Mouse (Mus musculus): ENCODE measurements around the gene Ngb. TPM values are rescaled to one million over a fixed set of nuclear protein-coding genes. Genes with fewer than 3 reads are reported as not detected.

Gene Ngb
- polyA plus RNA-seq, 1 experiment = 0.04 TPM

- H3K4me3 ChIP-seq = no peak overlapping the region
- peaks cover 23% of the 10 kb centered on the region for H3K36me3 ChIP-seq (ENCODE audit: control insufficient read depth, insufficient read depth)
These were observed 24.9 kb upstream of the Ngb start for GRCm38 (mm10) chr12:87127256-87127655.

DNA sequence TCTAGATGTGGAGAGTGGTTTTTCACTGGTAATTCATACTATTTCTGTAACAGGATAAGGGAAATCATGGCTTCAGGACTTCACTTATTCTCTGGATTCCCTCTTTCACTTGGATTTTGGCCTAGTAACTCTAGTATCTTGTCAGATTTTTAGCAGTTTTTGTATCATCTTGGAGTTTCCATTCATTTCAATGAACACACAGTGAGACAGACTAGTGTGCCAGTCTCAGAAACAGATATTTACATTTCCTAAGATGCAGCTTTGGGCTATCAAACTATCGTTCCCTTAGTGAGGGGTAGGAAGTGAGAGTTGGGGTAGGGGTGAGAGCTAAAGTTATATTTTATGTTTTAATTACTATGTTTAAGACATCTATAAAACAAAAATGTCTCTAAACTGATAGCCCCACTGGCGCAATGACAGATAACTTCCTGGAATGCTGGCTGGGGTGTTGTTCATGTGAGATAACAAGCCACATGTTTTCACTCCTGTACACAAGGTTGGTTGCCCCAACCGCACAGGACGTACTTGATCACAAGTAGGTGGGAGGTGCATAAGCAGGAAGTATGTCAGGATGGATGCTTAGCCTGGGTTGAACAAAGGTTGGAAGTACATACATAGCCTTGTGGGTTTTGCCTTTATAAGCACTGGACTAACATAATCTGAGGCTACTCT, 19.7 kb upstream of the Ngb start:
- Histone ChIP-seq H3K4me2 (ENCODE audit: low read depth) (no peak overlapping the region), H3ac (ENCODE audit: control insufficient read depth, insufficient read length) (no peak overlapping the region), H3K27me3 (ENCODE audit: control insufficient read depth, insufficient read depth, insufficient read length) (no peaks in the 10 kb centered on the region), H3K4me3 (no peak overlapping the region), H3K79me2 (ENCODE audit: control insufficient read depth, insufficient read depth) (no peaks in the 10 kb centered on the region), H3K36me3 (ENCODE audit: control insufficient read depth, insufficient read depth) (peaks cover 34% of the 10 kb centered on the region)
- TF ChIP-seq MAX (IDR thresholded peaks at IDR 0.05; ENCODE audit: low read depth) (no peak), REST (IDR thresholded peaks at IDR 0.05; ENCODE audit: insufficient read depth, insufficient read length) (no peak), MYOD1 (IDR thresholded peaks at IDR 0.05; ENCODE audit: control insufficient read depth in 1 of 3, insufficient read length in 2 of 3, low read depth in 2 of 3) (no peak)

More at GRCm38 (mm10) chr12:87127256-87127655, 24.9 kb upstream of the Ngb start:
- TF ChIP-seq TCF12 (IDR thresholded peaks at IDR 0.05; ENCODE audit: insufficient read depth, poor library complexity, severe bottlenecking) (no peak), MAX (IDR thresholded peaks at IDR 0.05; ENCODE audit: low read depth) (no peak), REST (IDR thresholded peaks at IDR 0.05; ENCODE audit: insufficient read depth, insufficient read length) (no peak), TCF3 (IDR thresholded peaks at IDR 0.05; ENCODE audit: insufficient read length, low read depth) (no peak), MYOD1 (IDR thresholded peaks at IDR 0.05; ENCODE audit: control insufficient read depth in 1 of 3, insufficient read length in 2 of 3, low read depth in 2 of 3) (no peak), USF1 (IDR thresholded peaks at IDR 0.05; ENCODE audit: low read depth) (no peak), E2F4 (IDR thresholded peaks at IDR 0.05; ENCODE audit: insufficient read depth) (no peak), CEBPB (IDR thresholded peaks at IDR 0.05; ENCODE audit: insufficient read depth, poor library complexity, severe bottlenecking) (no peak)
- no peaks in the 10 kb centered on the region for H3K79me2 ChIP-seq (ENCODE audit: control insufficient read depth, insufficient read depth)
- H3K27me3 ChIP-seq (ENCODE audit: control insufficient read depth, insufficient read depth, insufficient read length) = no peaks in the 10 kb centered on the region
- no peak overlapping the region for H3ac ChIP-seq (ENCODE audit: control insufficient read depth, insufficient read length)
- H3K4me2 ChIP-seq (ENCODE audit: low read depth) = no peak overlapping the region

DNA sequence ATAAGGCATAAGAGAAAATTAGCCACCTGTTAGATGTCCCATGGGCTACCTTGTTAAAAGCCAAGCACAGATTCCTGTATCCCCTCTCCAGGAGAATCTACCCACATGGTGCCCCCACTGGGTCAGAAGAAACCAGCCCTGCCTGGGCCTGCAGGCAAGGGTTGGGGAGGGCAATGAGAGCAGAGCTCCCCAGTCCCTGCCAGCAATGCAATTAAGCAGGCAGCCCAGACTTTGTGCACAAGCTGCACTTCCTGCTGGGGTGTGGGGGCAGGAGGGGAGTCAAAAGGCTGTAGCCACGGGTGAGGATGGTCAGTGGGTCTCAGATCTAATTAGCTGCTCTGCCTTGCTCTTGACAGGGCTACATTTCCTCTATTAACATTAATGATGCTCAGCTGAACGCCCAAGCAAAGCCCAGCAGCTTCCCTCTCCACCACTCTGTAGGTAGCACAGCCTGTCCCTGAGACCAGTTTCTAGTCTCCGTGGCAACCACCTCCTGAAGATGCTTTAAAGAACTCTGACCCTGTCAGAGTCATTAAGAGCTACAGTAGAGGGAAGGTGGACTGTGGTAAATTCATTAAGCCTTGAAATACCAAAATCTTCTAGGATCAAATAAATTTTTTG, 5.1 kb upstream of the Ngb start:
- TF ChIP-seq MAX (IDR thresholded peaks at IDR 0.05; ENCODE audit: low read depth) (no peak), SRF (IDR thresholded peaks at IDR 0.05; ENCODE audit: control insufficient read depth, insufficient read length, low read depth) (no peak), TCF3 (IDR thresholded peaks at IDR 0.05; ENCODE audit: insufficient read length, low read depth) (no peak)
- Histone ChIP-seq H3K36me3 (ENCODE audit: control insufficient read depth, insufficient read depth) (no peaks in the 10 kb centered on the region), H3K79me2 (ENCODE audit: control insufficient read depth, insufficient read depth) (no peaks in the 10 kb centered on the region), H3K27me3 (ENCODE audit: control insufficient read depth, insufficient read depth, insufficient read length) (peaks cover 7% of the 10 kb centered on the region), H3K4me3 (no peak overlapping the region), H3ac (ENCODE audit: control insufficient read depth, insufficient read length) (no peak overlapping the region), H3K4me2 (ENCODE audit: low read depth) (no peak overlapping the region)

GRCm38 (mm10) chr12:87104796-87105195, 2.5 kb upstream of the Ngb start:
- no peak overlapping the region for H3K4me3 ChIP-seq
- no peaks in the 10 kb centered on the region for H3K36me3 ChIP-seq (ENCODE audit: control insufficient read depth, insufficient read depth)
- H3K27me3 ChIP-seq (ENCODE audit: control insufficient read depth, insufficient read depth, insufficient read length) = peaks cover 34% of the 10 kb centered on the region
- H3K79me2 ChIP-seq (ENCODE audit: control insufficient read depth, insufficient read depth) = no peaks in the 10 kb centered on the region
- no peak overlapping the region for H3K4me2 ChIP-seq (ENCODE audit: low read depth)
- no peak overlapping the region for H3ac ChIP-seq (ENCODE audit: control insufficient read depth, insufficient read length)
- TF ChIP-seq MAX (IDR thresholded peaks at IDR 0.05; ENCODE audit: low read depth) (no peak), SRF (IDR thresholded peaks at IDR 0.05; ENCODE audit: control insufficient read depth, insufficient read length, low read depth) (no peak), TCF3 (IDR thresholded peaks at IDR 0.05; ENCODE audit: insufficient read length, low read depth) (no peak), E2F4 (IDR thresholded peaks at IDR 0.05; ENCODE audit: insufficient read depth) (no peak), REST (IDR thresholded peaks at IDR 0.05; ENCODE audit: insufficient read depth, insufficient read length) (no peak), MYOG (IDR thresholded peaks at IDR 0.05; ENCODE audit: control insufficient read depth in 1 of 3, insufficient read depth in 1 of 3, insufficient read length in 2 of 3, low read depth in 2 of 3) (no peak), MYOD1 (IDR thresholded peaks at IDR 0.05; ENCODE audit: control insufficient read depth in 1 of 3, insufficient read length in 2 of 3, low read depth in 2 of 3) (no peak), USF1 (IDR thresholded peaks at IDR 0.05; ENCODE audit: low read depth) (no peak), TCF12 (IDR thresholded peaks at IDR 0.05; ENCODE audit: insufficient read depth, poor library complexity, severe bottlenecking) (no peak), POLR2AphosphoS2 (IDR thresholded peaks at IDR 0.05; ENCODE audit: insufficient read length, low read depth) (no peak), POLR2A (IDR thresholded peaks at IDR 0.05; ENCODE audit: insufficient read length, low read depth) (no peak), CEBPB (IDR thresholded peaks at IDR 0.05; ENCODE audit: insufficient read depth, poor library complexity, severe bottlenecking) (no peak)

GRCm38 (mm10) chr12:87103471-87103870, 1.1 kb upstream of the Ngb start:
- no peaks in the 10 kb centered on the region for H3K79me2 ChIP-seq (ENCODE audit: control insufficient read depth, insufficient read depth)
- TF ChIP-seq E2F4 (IDR thresholded peaks at IDR 0.05; ENCODE audit: insufficient read depth) = no peak
- no peak for TF ChIP-seq MAX (IDR thresholded peaks at IDR 0.05; ENCODE audit: low read depth)
- TF ChIP-seq MYOD1 (IDR thresholded peaks at IDR 0.05; ENCODE audit: control insufficient read depth in 1 of 3, insufficient read length in 2 of 3, low read depth in 2 of 3) = no peak
- no peak for TF ChIP-seq CEBPB (IDR thresholded peaks at IDR 0.05; ENCODE audit: insufficient read depth, poor library complexity, severe bottlenecking)
- no peak for TF ChIP-seq POLR2A (IDR thresholded peaks at IDR 0.05; ENCODE audit: insufficient read length, low read depth)
- TF ChIP-seq POLR2AphosphoS2 (IDR thresholded peaks at IDR 0.05; ENCODE audit: insufficient read length, low read depth) = no peak
- TF ChIP-seq TCF3 (IDR thresholded peaks at IDR 0.05; ENCODE audit: insufficient read length, low read depth) = no peak
- H3K4me3 ChIP-seq = no peak overlapping the region
- no peak overlapping the region for H3ac ChIP-seq (ENCODE audit: control insufficient read depth, insufficient read length)
- H3K36me3 ChIP-seq (ENCODE audit: control insufficient read depth, insufficient read depth) = no peaks in the 10 kb centered on the region
- no peak overlapping the region for H3K4me2 ChIP-seq (ENCODE audit: low read depth)
- peaks cover 47% of the 10 kb centered on the region for H3K27me3 ChIP-seq (ENCODE audit: control insufficient read depth, insufficient read depth, insufficient read length)
